Mouse (Mus musculus): ENCODE results near the gene Vmn1r174.
"Not testable (repeated sequence)": the region's sequence is repeated elsewhere in the genome, so short reads cannot be mapped to it uniquely, and the experiment has no call there.

The Vmn1r174 gene

DNA sequence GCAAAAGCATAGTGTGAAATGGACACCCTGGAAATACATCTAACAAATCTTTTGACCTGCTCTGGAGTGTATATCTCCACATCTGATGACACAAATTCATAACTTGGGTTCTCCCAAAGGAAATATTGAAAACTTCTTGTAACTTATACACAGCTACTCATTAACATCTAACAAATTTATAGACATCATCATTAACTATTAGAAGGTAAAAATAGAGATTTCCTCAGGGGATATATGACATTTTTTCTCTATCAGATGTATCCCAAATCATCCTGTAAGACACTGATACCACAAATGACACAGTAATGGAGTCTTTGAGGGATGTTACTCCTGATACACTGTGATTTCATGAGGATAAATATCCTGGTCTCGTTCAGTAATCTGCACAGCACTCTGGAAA, at the start of gene Vmn1r174:
Gene Vmn1r174 (plus strand): TSS at position 301 of the 400 bp plus-strand sequence.
- not testable (repeated sequence) for DNase-seq (ENCODE audit: low read depth, low spot score)

DNA sequence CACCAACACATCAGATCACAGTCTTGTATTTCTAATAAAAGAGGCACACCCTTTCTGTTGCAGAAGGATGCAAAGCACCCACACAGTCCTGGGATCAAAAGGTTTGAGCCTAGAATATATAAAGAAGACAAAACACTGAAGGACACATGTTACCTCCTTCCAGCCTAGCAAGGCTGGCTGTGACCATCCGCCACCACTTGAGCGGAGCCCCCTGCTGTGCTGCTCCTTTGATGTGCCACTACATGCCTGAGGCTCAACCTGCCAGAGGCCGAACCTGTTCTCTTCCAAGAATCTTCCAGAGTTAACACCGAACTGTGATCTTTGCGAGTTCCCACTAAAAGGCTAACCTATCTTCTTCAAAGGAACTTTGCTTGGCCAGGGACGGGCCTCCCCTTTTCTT, 32.5 kb downstream of the Vmn1r174 start:
- no peak for DNase-seq (ENCODE audit: low read depth, low spot score)

DNA sequence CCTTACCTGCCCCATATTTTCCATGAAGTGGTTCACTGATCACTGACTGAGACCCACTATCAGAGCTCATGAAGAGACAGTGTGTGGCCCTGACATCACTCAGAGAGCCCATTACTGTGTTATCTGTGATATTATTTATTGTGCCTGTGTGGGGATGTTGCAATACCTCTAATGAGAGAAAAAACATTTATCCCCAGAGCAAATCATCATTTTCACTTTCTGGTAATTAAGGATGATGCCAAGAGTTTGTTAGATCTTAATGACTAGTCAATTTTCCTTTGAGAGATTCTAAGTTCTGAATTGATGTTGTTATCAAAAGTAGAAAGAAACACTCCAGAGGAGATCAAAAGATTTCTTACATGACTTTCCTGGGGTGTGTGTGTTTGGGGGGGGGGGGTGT, 58.5 kb downstream of the Vmn1r174 start, which contains the start of gene Vmn1r175:
Gene Vmn1r175 (minus strand): TSS at position 101 of the 400 bp plus-strand sequence.
- not testable (repeated sequence) for DNase-seq (ENCODE audit: low read depth, low spot score)

All from retina, postnatal 7 days (tissue).